Mouse (Mus musculus) liver, embryonic 14.5 days (tissue): ENCODE measurements around the gene Polr2e. TPM values are rescaled to one million over a fixed set of nuclear protein-coding genes. Genes with fewer than 3 reads are reported as not detected.

Experiments
- ATAC-seq: fragments of 200-750 bp; cut with Nextera tagmentation; 2 replicates; pipeline ENCODE4 v1.8.0; 2017; ENCODE audit warnings: moderate number of reproducible peaks, mild to moderate bottlenecking, moderate library complexity; ENCODE audit not compliant: insufficient read depth
- DNase-seq, 3 experiments: peaks; one replicate each; pipeline ENCODE4 v3.0.0-alpha.2; 2012 to 2013; ENCODE audit warnings: low read depth in 3 of 3, low spot score in 3 of 3
- H3K27ac ChIP-seq: fragments of 300-500 bp; sonication (generic); 2 replicates; pipeline ENCODE4 v1.5.1; 2014; ENCODE audit warnings: moderate library complexity, mild to moderate bottlenecking, control low read depth, inconsistent platforms
- H3K27me3 ChIP-seq: fragments of 300-500 bp; sonication (generic); 2 replicates; pipeline ENCODE4 v1.6.1; 2014; ENCODE audit warnings: mild to moderate bottlenecking, low read length, moderate library complexity; ENCODE audit not compliant: control insufficient read depth, insufficient read depth
- H3K36me3 ChIP-seq: fragments of 300-500 bp; sonication (generic); replicated peaks from 2 replicates; pipeline ENCODE4 v1.6.1; 2014; ENCODE audit warnings: low read depth; ENCODE audit not compliant: control insufficient read depth, insufficient read depth
- H3K4me1 ChIP-seq, 2 experiments: fragments of 200-500 bp in 1 of 2; fragments of 300-500 bp in 1 of 2; sonication (generic) in 1 of 2; replicated peaks; 2 replicates each; pipeline ENCODE4 v1.6.1; 2012 to 2014; ENCODE audit warnings: antibody characterized with exemption in 1 of 2, inconsistent platforms in 1 of 2, low read length in 1 of 2; ENCODE audit not compliant: control insufficient read depth in 2 of 2, insufficient read depth in 2 of 2
- H3K4me2 ChIP-seq: fragments of 300-500 bp; sonication (generic); 2 replicates; pipeline ENCODE4 v1.6.1; 2014; ENCODE audit warnings: low read depth, mild to moderate bottlenecking, control low read depth, moderate library complexity
- H3K4me3 ChIP-seq, 2 experiments: fragments of 200-500 bp in 1 of 2; fragments of 300-500 bp in 1 of 2; sonication (generic) in 1 of 2; 2 replicates each; pipeline ENCODE4 v1.5.1; 2012 to 2014; ENCODE audit warnings: low read depth in 2 of 2, low read length in 2 of 2, mild to moderate bottlenecking in 2 of 2, control low read depth in 1 of 2, inconsistent platforms in 1 of 2, moderate library complexity in 1 of 2; ENCODE audit not compliant: insufficient read depth in 1 of 2
- H3K9ac ChIP-seq: fragments of 300-500 bp; sonication (generic); replicated peaks from 2 replicates; pipeline ENCODE4 v1.6.1; 2014; ENCODE audit warnings: mild to moderate bottlenecking, control low read depth, moderate library complexity
- H3K9me3 ChIP-seq: fragments of 300-500 bp; sonication (generic); 2 replicates; pipeline ENCODE4 v1.6.1; 2016; ENCODE audit warnings: low read length, mixed read lengths; ENCODE audit not compliant: control insufficient read depth
- CTCF ChIP-seq: IDR thresholded peaks from 2 replicates; pipeline ENCODE4 v1.5.1; 2016; ENCODE audit warnings: antibody characterized with exemption, low read depth, control low read depth
- EP300 ChIP-seq: IDR thresholded peaks from 2 replicates; pipeline ENCODE4 v1.6.1; 2016; ENCODE audit warnings: antibody characterized with exemption, low read depth
- WGBS: fragments of 180-500 bp; shearing (Covaris S2); extraction: QIAGEN DNeasy Blood & Tissue Kit; methylation state at CpG from one replicate; pipeline ENCODE4 v1.1.7; 2014; ENCODE audit not compliant: insufficient replicate concordance; 5-methylcytosine and 5-hydroxymethylcytosine counted together
- polyA plus RNA-seq, 2 experiments: library from polyadenylated mRNA; depleted of rRNA in 1 of 2; stranded (reverse) in 1 of 2; unstranded in 1 of 2; fragments of >200 nt; fragmentation: Nextera tagmentation in 1 of 2; extraction: Ambion mirVana in 1 of 2; gene quantifications; 2 replicates each; pipeline versions ENCODE4 v1.2.1 to v1.2.3; 2012 to 2014

Polr2e gene
- polyA plus RNA-seq, 2 experiments = 88.0 to 121 TPM

GRCm38 (mm10) chr10:80002829-80003228 lies 36.8 kb downstream of the Polr2e start:
- Histone ChIP-seq H3K4me1 (peaks cover 24 to 31% of the 10 kb centered on the region in 2 experiments), H3K4me3 (no peak overlapping the region), H3K27ac (no peak overlapping the region), H3K9ac (no peak overlapping the region), H3K9me3 (no peaks in the 10 kb centered on the region), H3K4me2 (no peak overlapping the region; the same call in 1 of the 2 replicates), H3K36me3 (peaks cover 34% of the 10 kb centered on the region), H3K27me3 (no peaks in the 10 kb centered on the region)
- 62% methylated on average over 21 of the region's 21 CpGs for WGBS
- no peak for DNase-seq
- ATAC-seq = no peak
- TF ChIP-seq EP300 (no peak), CTCF (no peak)

GRCm38 (mm10) chr10:80001945-80002344 lies 37.6 kb downstream of the Polr2e start:
- 88% methylated on average over 9 of the region's 9 CpGs for WGBS
- no peaks in the 10 kb centered on the region for H3K27me3 ChIP-seq
- peaks cover 24 to 31% of the 10 kb centered on the region in 2 experiments for H3K4me1 ChIP-seq
- H3K9ac ChIP-seq = no peak overlapping the region
- TF ChIP-seq CTCF (no peak), EP300 (no peak)
- no peaks in the 10 kb centered on the region for H3K9me3 ChIP-seq
- no peak overlapping the region for H3K4me2 ChIP-seq
- H3K27ac ChIP-seq = no peak overlapping the region
- H3K4me3 ChIP-seq = no peak overlapping the region
- ATAC-seq (no peak), DNase-seq (no peak)
- H3K36me3 ChIP-seq = peaks cover 26% of the 10 kb centered on the region

GRCm38 (mm10) chr10:79997819-79998218 lies 41.8 kb downstream of the Polr2e start:
- peak; percentile 19; the same call in 1 of the 2 replicates for ATAC-seq
- Histone ChIP-seq H3K4me2 (peak overlapping the region; percentile 83), H3K27ac (peak overlapping the region; percentile 95), H3K9me3 (no peaks in the 10 kb centered on the region), H3K4me3 (peak overlapping the region; percentile 91 to 98), H3K9ac (peak overlapping the region; percentile 96), H3K27me3 (no peaks in the 10 kb centered on the region), H3K4me1 (peaks cover 19 to 20% of the 10 kb centered on the region in 2 experiments), H3K36me3 (peaks cover 16% of the 10 kb centered on the region)
- DNase-seq = no peak
- TF ChIP-seq EP300 = no peak
- TF ChIP-seq CTCF = no peak; the same call in 1 of the 2 replicates
- 21% methylated on average over 15 of the region's 15 CpGs for WGBS

- H3K4me3 ChIP-seq = peak overlapping the region; percentile 91 to 98
- peak; percentile 81 for ATAC-seq
- H3K27me3 ChIP-seq = no peaks in the 10 kb centered on the region
- peaks cover 17 to 18% of the 10 kb centered on the region in 2 experiments for H3K4me1 ChIP-seq
- TF ChIP-seq CTCF (no peak), EP300 (0 out of 2 replicates have a peak, but pooled peaks have one; percentile 5)
- H3K9me3 ChIP-seq = no peaks in the 10 kb centered on the region
- WGBS = 2% methylated on average over 35 of the region's 35 CpGs
- peak overlapping the region; percentile 83 for H3K4me2 ChIP-seq
- peak overlapping the region; percentile 95 for H3K27ac ChIP-seq
- H3K9ac ChIP-seq = peak overlapping the region; percentile 96
- DNase-seq = peak; percentile 76 to 86 (median 80)
- H3K36me3 ChIP-seq = peaks cover 15% of the 10 kb centered on the region
Observed at GRCm38 (mm10) chr10:79997034-79997760, 42.4 kb downstream of the Polr2e start.

- peak within 1 kb of the TSS; percentile 91 to 98 for H3K4me3 ChIP-seq
- H3K4me1 ChIP-seq = peaks cover 12 to 13% of the 10 kb centered on the region in 2 experiments
- H3K36me3 ChIP-seq = peaks cover 10% of the 10 kb centered on the region
- WGBS = under 1% methylated on average over 34 of the region's 34 CpGs
- ATAC-seq = peak; percentile 85
- peak within 1 kb of the TSS; percentile 95 for H3K27ac ChIP-seq
- peak within 1 kb of the TSS; percentile 83 for H3K4me2 ChIP-seq
- peak; percentile 95 to 96 (median 96) for DNase-seq
- H3K27me3 ChIP-seq = no peaks in the 10 kb centered on the region
- TF ChIP-seq EP300 (no peak; the same call in 1 of the 2 replicates), CTCF (peak; percentile 36)
- H3K9me3 ChIP-seq = no peaks in the 10 kb centered on the region; the same call in 1 of the 2 replicates
- peak within 1 kb of the TSS; percentile 96 for H3K9ac ChIP-seq
Observed at GRCm38 (mm10) chr10:79996272-79997033, 43.1 kb downstream of the Polr2e start, which contains the start of gene Abca7. Gene Abca7, plus strand, starts transcription at chr10:79996494.
